Mouse (Mus musculus) cerebellum, postnatal 4 days (tissue): ENCODE measurements at regions not wholly inside any gene's neighbourhood (a gene's known extent, or its start where the extent isn't known, plus 50 kb on each side); places are given as distances from the start of the nearest gene placed in this dataset.
"Not testable (repeated sequence)": the region's sequence is repeated elsewhere in the genome, so short reads cannot be mapped to it uniquely, and the experiment has no call there.

Source experiments
- DNase-seq, 2 experiments: peaks; one replicate each; pipeline ENCODE4 v3.0.0; 2022; ENCODE audit warnings: low spot score in 2 of 2, mixed read lengths in 1 of 2

GRCm38 (mm10) chr9:83728428-83728827 is 77.6 kb downstream of the Elovl4 start:
- DNase-seq, result no peak

- peak; percentile 55 to 72 for DNase-seq
These were observed 78.5 kb downstream of the Elovl4 start for GRCm38 (mm10) chr9:83727462-83728189.

- no peak for DNase-seq
These were observed 79.1 kb downstream of the Elovl4 start for GRCm38 (mm10) chr9:83726979-83727378.

- peak in 1 of 2 experiments; percentile 12 for DNase-seq
These were observed 80.0 kb downstream of the Elovl4 start for GRCm38 (mm10) chr9:83726105-83726504.

GRCm38 (mm10) chr9:83725545-83725944 is 80.5 kb downstream of the Elovl4 start:
- no peak for DNase-seq

- DNase-seq, result no peak
These were observed 85.1 kb downstream of the Elovl4 start for GRCm38 (mm10) chr9:83720982-83721381.

GRCm38 (mm10) chr9:83719811-83720210 is 86.3 kb downstream of the Elovl4 start:
- no peak for DNase-seq

GRCm38 (mm10) chr9:83718084-83718483 is 88.0 kb downstream of the Elovl4 start:
- not testable (repeated sequence) for DNase-seq

- DNase-seq, result no peak
These were observed 89.8 kb downstream of the Elovl4 start for GRCm38 (mm10) chr9:83716101-83716763.

GRCm38 (mm10) chr9:83707361-83707760 is 98.7 kb downstream of the Elovl4 start:
- no peak for DNase-seq

- no peak for DNase-seq
These were observed 100.0 kb downstream of the Elovl4 start for GRCm38 (mm10) chr9:83706071-83706470.

- no peak for DNase-seq
These were observed 101.9 kb downstream of the Elovl4 start for GRCm38 (mm10) chr9:83704186-83704585.

GRCm38 (mm10) chr9:83700916-83701315 is 105.2 kb downstream of the Elovl4 start:
- no peak for DNase-seq

GRCm38 (mm10) chr9:83700056-83700455 is 106.0 kb downstream of the Elovl4 start:
- no peak for DNase-seq

GRCm38 (mm10) chr9:83691332-83692198 is 114.5 kb downstream of the Elovl4 start:
- peak; percentile 54 to 77 for DNase-seq
